Mouse (Mus musculus) testis, postnatal 10 days (tissue): ENCODE results near the gene Dkc1.
A peak's percentile ranks its signal among the peaks of the same experiment; 100 is the strongest.

Experiments
- DNase-seq: peaks from one replicate; pipeline ENCODE4 v3.0.0; 2021; ENCODE audit warnings: low spot score

The Dkc1 gene

DNA sequence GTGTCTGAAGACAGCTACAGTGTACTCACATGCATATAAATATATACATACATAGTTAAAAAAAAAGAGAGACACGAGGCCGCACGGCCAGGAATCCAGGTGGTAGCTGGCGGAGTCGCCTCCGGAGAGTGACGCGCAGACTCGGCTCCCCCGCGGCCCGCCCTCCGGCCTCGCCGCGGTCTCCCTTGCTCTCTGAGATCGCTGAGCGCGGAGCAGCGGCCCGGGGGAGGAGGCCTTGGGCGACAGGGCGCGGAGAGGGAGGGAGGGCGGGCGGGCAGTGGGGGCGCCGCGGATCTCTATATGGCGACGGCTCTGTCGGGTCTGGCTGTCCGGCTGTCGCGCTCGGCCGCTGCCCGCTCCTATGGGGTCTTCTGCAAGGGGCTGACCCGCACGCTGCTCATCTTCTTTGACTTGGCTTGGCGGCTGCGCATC is 47.5 kb downstream of the Dkc1 start:
- DNase-seq: peak; percentile 43

DNA sequence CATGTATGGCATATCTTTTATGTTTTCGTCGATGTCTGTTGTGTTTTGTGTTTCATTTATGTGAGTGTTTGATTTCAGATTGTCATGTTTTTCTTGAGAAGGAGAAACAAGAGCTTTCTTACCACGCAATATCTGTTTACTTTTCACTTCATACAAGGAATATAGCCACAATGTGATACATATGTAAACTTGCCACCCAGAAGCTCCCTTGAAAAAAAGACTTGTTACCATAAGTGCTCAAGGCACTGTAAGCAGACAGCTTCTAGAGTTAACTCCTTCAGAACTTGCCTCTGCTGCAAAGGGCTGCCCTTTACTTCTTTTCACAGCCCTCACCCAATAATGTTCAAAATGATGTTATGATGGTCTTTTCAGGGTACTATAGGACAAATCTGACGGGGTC is 52.8 kb downstream of the Dkc1 start:
- no peak for DNase-seq

DNA sequence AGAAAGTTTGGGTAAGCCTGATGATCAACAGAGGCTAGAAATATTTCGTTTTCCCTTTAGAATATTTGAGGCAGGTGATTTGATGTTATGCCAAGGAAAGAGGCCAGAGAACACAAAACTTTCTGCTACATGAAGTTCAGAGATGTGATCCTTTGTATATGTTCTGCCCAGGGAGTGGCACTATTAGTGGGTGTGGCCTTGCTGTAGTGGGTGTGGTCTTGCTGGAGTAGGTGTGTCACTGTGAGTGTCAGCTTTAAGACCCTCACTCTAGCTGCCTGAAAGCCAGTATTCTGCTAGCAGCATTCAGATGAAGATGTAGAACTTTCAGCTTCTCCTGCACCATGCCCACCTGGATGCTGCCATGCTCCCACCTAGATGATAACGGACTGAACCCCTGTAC is 54.6 kb downstream of the Dkc1 start:
- no peak for DNase-seq

DNA sequence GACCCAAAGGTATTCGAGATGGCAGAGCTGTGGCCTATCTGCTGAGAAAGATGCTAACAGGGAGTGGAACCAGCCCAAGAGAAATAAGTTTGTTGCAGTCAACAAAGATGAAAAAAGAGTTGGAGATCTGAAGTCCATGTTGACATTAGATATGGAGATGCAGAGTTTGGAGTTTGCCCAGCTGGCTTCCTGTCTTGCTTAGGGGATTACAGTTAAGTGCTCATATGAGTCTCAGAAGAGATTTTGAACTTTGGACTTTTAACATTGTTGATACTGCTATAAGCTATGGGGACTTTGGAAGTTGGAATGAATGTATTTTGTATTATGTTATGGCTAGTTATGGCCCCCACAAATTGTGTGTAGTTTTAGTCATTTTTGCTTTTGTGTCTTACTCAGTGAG is 56.6 kb downstream of the Dkc1 start:
- DNase-seq: no peak

DNA sequence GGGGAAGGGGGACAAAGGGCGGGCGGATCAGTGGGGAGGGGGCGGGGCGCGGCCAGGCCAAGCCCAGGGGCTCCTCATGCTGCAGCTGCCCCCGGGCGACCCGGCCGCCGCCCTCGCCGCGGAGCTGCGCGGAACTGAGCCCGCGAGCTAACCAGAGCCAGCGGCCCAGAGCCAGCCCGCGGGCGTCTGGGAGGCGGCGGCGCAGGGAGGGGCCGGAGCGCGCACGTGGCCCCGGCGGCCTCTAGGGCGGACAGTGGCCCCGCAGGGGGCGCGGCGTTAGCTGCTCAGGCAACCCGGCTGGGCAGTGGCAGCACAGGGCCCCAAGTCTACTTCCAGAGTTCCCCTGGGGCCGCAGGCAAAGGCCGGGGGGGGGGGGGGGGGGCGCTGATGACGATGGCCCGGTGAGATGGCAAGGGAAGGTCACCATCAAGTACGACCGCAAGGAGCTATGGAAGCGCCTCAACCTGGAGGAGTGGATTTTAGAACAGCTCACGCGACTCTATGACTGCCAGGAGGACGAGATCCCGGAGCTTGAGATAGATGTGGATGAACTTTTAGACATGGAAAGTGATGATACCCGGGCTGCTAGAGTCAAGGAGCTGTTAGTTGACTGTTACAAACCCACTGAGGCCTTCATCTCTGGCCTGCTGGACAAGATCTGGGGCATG is 60.1 kb downstream of the Dkc1 start:
- peak; percentile 48 for DNase-seq
